Mouse (Mus musculus) ES-Bruce4 (cell line): ENCODE measurements around the gene Aspscr1.
A peak's percentile ranks its signal among the peaks of the same experiment; 100 is the strongest.

ENCODE experiments used
- CTCF ChIP-seq: IDR thresholded peaks from one replicate; pipeline ENCODE4 v1.8.1; 2011; ENCODE audit warnings: low read depth, low read length
- EP300 ChIP-seq: IDR thresholded peaks from 2 replicates; pipeline ENCODE4 v1.6.1; 2011; ENCODE audit warnings: low read depth, low read length; ENCODE audit not compliant: insufficient read depth
- POLR2A ChIP-seq: IDR thresholded peaks from one replicate; pipeline ENCODE4 v1.8.1; 2011; ENCODE audit warnings: low read length; ENCODE audit not compliant: insufficient read depth

- no peak for TF ChIP-seq POLR2A
- TF ChIP-seq CTCF, result no peak
- TF ChIP-seq EP300, result 0 out of 2 replicates have a peak, but pooled peaks have one; percentile 69
Measured at GRCm38 (mm10) chr11:120663714-120664113, 9.1 kb upstream of the Aspscr1 start.
